Mouse (Mus musculus) CH12.LX (cell line): ENCODE data around the gene Myh2.

Experiments
- CHD1 ChIP-seq: IDR thresholded peaks from 2 replicates; pipeline ENCODE4 v1.6.1; 2012; ENCODE audit warnings: low read depth, low read length, improper control_type of control experiment, inconsistent platforms
- CTCF ChIP-seq, 2 experiments: IDR thresholded peaks in 1 of 2; conservative IDR thresholded peaks in 1 of 2; 2 replicates each; pipeline ENCODE4 v1.5.1; 2011 to 2012; ENCODE audit warnings: low read depth in 2 of 2, low read length in 2 of 2, improper control_type of control experiment in 1 of 2, inconsistent platforms in 1 of 2, mild to moderate bottlenecking in 1 of 2, moderate library complexity in 1 of 2
- HCFC1 ChIP-seq: IDR thresholded peaks from 2 replicates; pipeline ENCODE4 v1.6.1; 2012; ENCODE audit warnings: low read depth, mild to moderate bottlenecking, inconsistent platforms, low read length, improper control_type of control experiment
- ZMIZ1 ChIP-seq: IDR thresholded peaks from 2 replicates; pipeline ENCODE4 v1.6.1; 2012; ENCODE audit warnings: low read depth, mild to moderate bottlenecking, inconsistent platforms, low read length, improper control_type of control experiment

DNA sequence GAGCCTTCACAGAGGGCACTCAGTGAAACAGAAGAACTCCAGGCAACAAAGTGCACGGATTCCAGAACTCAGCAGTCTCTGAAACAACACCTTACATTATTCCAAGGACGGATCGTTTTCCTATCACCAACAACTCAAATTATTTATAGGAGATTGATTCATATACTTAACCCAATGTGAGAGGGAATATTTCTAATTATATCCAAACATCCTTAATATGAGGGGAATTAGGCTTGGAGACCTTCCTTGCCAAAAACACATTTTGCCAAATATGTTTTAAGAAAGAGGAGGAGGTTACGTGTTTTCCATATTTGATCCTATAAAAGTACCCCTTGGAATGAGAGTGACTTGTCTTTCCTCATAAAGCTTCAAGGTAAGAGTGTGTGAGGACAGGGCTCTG lies 28.9 kb downstream of the Myh2 start, which contains the start of gene Myh1:
- TF ChIP-seq HCFC1 (no peak), CTCF (conservative IDR thresholded peaks at IDR 0.05 in 1 of 2, IDR thresholded peaks at IDR 0.05 in 1 of 2; ENCODE audit: low read depth in 2 of 2, low read length in 2 of 2) (no peak), CHD1 (no peak), ZMIZ1 (no peak)
